Mouse (Mus musculus) testis, adult 2 months (tissue): Measurements from ENCODE around the gene Fbxl3.

Source experiments
- CTCF ChIP-seq: fragments of 200-500 bp; IDR thresholded peaks from 2 replicates; pipeline ENCODE4 v1.5.1; 2012; ENCODE audit warnings: low read depth, mild to moderate bottlenecking, inconsistent platforms, low read length, moderate library complexity; ENCODE audit not compliant: control insufficient read depth, insufficient read depth, insufficient replicate concordance
- POLR2A ChIP-seq: fragments of 200-500 bp; IDR thresholded peaks from 2 replicates; pipeline ENCODE4 v1.6.1; 2012; ENCODE audit warnings: low read depth, mild to moderate bottlenecking, inconsistent platforms, low read length, moderate library complexity; ENCODE audit not compliant: control insufficient read depth

DNA sequence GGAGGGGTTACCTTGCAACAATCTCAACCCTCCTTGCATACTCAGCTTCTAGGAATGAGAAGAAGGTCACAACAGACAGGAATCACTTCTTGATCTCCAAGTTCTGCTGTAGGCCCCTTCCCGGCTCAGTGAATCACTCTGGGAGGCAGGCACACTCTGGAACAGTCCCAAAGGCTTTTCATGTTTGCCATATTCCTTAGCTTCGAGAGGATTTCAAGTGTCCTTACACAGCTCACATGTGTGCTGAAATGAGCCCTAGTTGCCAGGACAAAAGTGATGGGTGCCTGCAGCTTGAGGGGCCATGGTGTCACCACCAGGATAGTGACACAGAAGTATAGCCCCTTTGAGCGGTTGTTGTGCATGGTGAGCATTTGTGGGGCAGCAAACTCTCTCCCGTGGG lies 26.6 kb downstream of the Fbxl3 start:
- TF ChIP-seq CTCF (no peak), POLR2A (no peak)
